Mouse (Mus musculus) bone marrow macrophage, adult 2 months (primary cell): ENCODE results near the gene Car6.

Experiments
- CTCF ChIP-seq: IDR thresholded peaks from 2 replicates; pipeline ENCODE4 v1.5.1; 2012; ENCODE audit warnings: low read depth, mild to moderate bottlenecking, low read length, moderate library complexity
- POLR2A ChIP-seq: IDR thresholded peaks from 2 replicates; pipeline ENCODE4 v1.6.1; 2012; ENCODE audit warnings: mild to moderate bottlenecking, low read depth, low read length, borderline replicate concordance

- TF ChIP-seq POLR2A (no peak), CTCF (no peak)
Measured at GRCm38 (mm10) chr4:150234599-150235327, 33.6 kb upstream of the Car6 start.
